Mouse (Mus musculus): ENCODE data around the gene Pacsin1.

DNA sequence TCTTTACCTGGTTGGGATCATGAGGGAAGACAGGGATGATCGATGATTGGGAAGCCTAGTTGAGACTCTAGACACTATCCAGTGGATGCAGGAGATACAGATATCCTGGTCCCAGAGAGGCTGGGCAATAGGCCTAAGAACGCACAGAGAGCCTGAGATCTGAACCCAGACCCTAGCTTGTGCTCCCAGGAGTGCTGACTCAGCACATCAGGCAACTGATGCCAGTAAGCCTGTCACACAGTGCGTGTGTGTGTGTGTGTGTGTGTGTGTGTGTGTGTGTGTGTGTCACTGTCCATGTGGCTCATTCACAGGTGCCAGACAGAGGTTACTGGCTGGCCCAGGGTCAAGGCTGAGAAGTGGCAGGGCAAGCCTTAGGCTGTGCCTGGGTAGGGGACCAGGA lies 77.4 kb downstream of the Pacsin1 start:
- no peak for TF ChIP-seq CTCF (IDR thresholded peaks at IDR 0.05)
- TF ChIP-seq POLR2A (IDR thresholded peaks at IDR 0.05; ENCODE audit: insufficient read depth, low read depth, low read length) = no peak
- no peak for TF ChIP-seq EP300 (IDR thresholded peaks at IDR 0.05; ENCODE audit: insufficient read depth, low read depth, low read length)
